Mouse (Mus musculus) bone marrow macrophage, adult 2 months (primary cell): ENCODE data around the gene Sacs.

Source experiments
- CTCF ChIP-seq: IDR thresholded peaks from 2 replicates; pipeline ENCODE4 v1.5.1; 2012; ENCODE audit warnings: low read depth, mild to moderate bottlenecking, low read length, moderate library complexity
- POLR2A ChIP-seq: IDR thresholded peaks from 2 replicates; pipeline ENCODE4 v1.6.1; 2012; ENCODE audit warnings: mild to moderate bottlenecking, low read depth, low read length, borderline replicate concordance

GRCm38 (mm10) chr14:61125201-61125600 lies 13.1 kb upstream of the Sacs start:
- no peak for TF ChIP-seq CTCF
- TF ChIP-seq POLR2A, result no peak
